In the genomic region with DNA sequence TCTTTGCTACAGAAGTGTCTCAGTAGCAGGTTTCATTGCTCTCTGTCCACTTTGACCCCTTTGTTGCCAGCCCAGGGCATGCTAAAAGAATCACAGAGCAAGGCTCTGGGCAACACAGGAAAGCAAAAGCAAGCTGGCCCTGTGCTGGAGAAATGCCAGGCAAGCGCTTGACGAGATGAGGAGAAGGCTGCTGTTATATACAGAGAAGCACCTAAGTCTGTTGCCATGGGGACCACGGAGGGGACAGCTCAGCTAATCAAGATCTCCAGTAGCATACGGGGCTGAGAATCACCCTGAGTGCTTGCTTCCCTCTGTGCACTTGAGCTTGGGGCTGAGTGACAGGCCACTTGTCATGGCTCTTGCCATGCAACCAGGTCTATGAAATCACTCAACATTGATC, we compare ENCODE assay signal across 19 mouse cellular contexts. TPM values are rescaled to one million over a fixed set of nuclear protein-coding genes. Genes with fewer than 3 reads are reported as not detected.
DNase-seq lines count a peak whose midpoint lies in the region; ATAC-seq and TF ChIP-seq lines count a peak whose summit lies in the region.
"Had no signal": no experiment of that assay in that cellular context is flagged by ENCODE, and none has a peak within 500 bp of the region (broad histone marks: within the 10 kb centered on the region; RNA-seq: fewer than 3 reads in every experiment).

No protein-coding gene starts in this region.

- 0 out of 2 replicates have a peak overlapping the region, but pooled peaks have one; percentile 12 for H3K27ac ChIP-seq in forebrain, embryonic 16.5 days (ENCODE audit: low read length)
- peak overlapping the region; percentile 19; the same call in 1 of the 2 replicates for H3K27ac ChIP-seq in midbrain, postnatal 0 days (ENCODE audit: low read depth, low read length)
- H3K27ac ChIP-seq: embryonic facial prominence, embryonic 13.5 days; heart, embryonic 15.5 days; kidney, embryonic 15.5 days; limb, embryonic 15.5 days; lung, embryonic 15.5 days; midbrain, embryonic 12.5 days had no signal

- TF ChIP-seq CTCF in midbrain, postnatal 0 days (IDR thresholded peaks at IDR 0.05), result no peak

- WGBS in forebrain, embryonic 16.5 days, result 25% methylated on average over 4 of the region's 4 CpGs
- WGBS in midbrain, postnatal 0 days, result 21% methylated on average over 4 of the region's 4 CpGs

- H3K9me3 ChIP-seq in forebrain, embryonic 16.5 days (ENCODE audit: control insufficient read depth, low read length), result no peaks in the 10 kb centered on the region
- H3K9me3 ChIP-seq in midbrain, postnatal 0 days (ENCODE audit: low read length), result no peaks in the 10 kb centered on the region
- H3K9me3 ChIP-seq: embryonic facial prominence, embryonic 13.5 days; heart, embryonic 15.5 days; kidney, embryonic 15.5 days; limb, embryonic 15.5 days; lung, embryonic 15.5 days; midbrain, embryonic 12.5 days had no signal

- H3K4me3 ChIP-seq in forebrain, embryonic 16.5 days (replicated peaks; ENCODE audit: low read length), result no peak overlapping the region
- no peak overlapping the region for H3K4me3 ChIP-seq in midbrain, postnatal 0 days (ENCODE audit: low read depth, low read length)
- H3K4me3 ChIP-seq: embryonic facial prominence, embryonic 13.5 days; heart, embryonic 15.5 days; kidney, embryonic 15.5 days; limb, embryonic 15.5 days; lung, embryonic 15.5 days; midbrain, embryonic 12.5 days had no signal

- H3K36me3 ChIP-seq in forebrain, embryonic 16.5 days (ENCODE audit: control insufficient read depth, insufficient read depth), result no peaks in the 10 kb centered on the region
- H3K36me3 ChIP-seq in midbrain, postnatal 0 days (ENCODE audit: insufficient read depth, low read length), result no peaks in the 10 kb centered on the region
- H3K36me3 ChIP-seq: embryonic facial prominence, embryonic 13.5 days; heart, embryonic 15.5 days; kidney, embryonic 15.5 days; limb, embryonic 15.5 days; lung, embryonic 15.5 days; midbrain, embryonic 12.5 days had no signal

- H3K4me1 ChIP-seq in forebrain, embryonic 16.5 days (replicated peaks; ENCODE audit: control insufficient read depth, insufficient read depth, low read length), result peaks cover 6% of the 10 kb centered on the region
- no peaks in the 10 kb centered on the region for H3K4me1 ChIP-seq in midbrain, postnatal 0 days (ENCODE audit: insufficient read depth, low read length)
- H3K4me1 ChIP-seq: embryonic facial prominence, embryonic 13.5 days; heart, embryonic 15.5 days; kidney, embryonic 15.5 days; limb, embryonic 15.5 days; lung, embryonic 15.5 days; midbrain, embryonic 12.5 days had no signal

- no peak overlapping the region for H3K9ac ChIP-seq in forebrain, embryonic 16.5 days (replicated peaks; ENCODE audit: low read depth, low read length)
- no peak overlapping the region for H3K9ac ChIP-seq in midbrain, postnatal 0 days (replicated peaks; ENCODE audit: low read length, poor library complexity, severe bottlenecking)
- H3K9ac ChIP-seq: embryonic facial prominence, embryonic 13.5 days; heart, embryonic 15.5 days; kidney, embryonic 15.5 days; limb, embryonic 15.5 days; lung, embryonic 15.5 days; midbrain, embryonic 12.5 days had no signal

- peak; percentile 38 to 47 for DNase-seq in left cerebral cortex, adult 18-20 months (ENCODE audit: low spot score in 2 of 2)
- DNase-seq in left cerebral cortex, adult 11 months (ENCODE audit: low spot score), result no peak
- DNase-seq in brain, adult 2 months (ENCODE audit: low read depth, low spot score), result peak; percentile 82
- DNase-seq in midbrain, postnatal 0 days (ENCODE audit: low spot score), result peak; percentile 82
- DNase-seq in liver, result no peak
- DNase-seq in urinary bladder, postnatal 36 days (ENCODE audit: low spot score in 2 of 2), result no peak
- DNase-seq: adrenal gland, postnatal 36 days; cerebellum, adult 11 months; thymus, postnatal 14 days had no signal

- no peaks in the 10 kb centered on the region for H3K27me3 ChIP-seq in forebrain, embryonic 16.5 days (replicated peaks; ENCODE audit: control insufficient read depth, insufficient read depth, low read length)
- no peaks in the 10 kb centered on the region for H3K27me3 ChIP-seq in midbrain, postnatal 0 days (ENCODE audit: insufficient read depth, low read length)
- H3K27me3 ChIP-seq: embryonic facial prominence, embryonic 13.5 days; heart, embryonic 15.5 days; limb, embryonic 15.5 days; lung, embryonic 15.5 days; midbrain, embryonic 12.5 days had no signal

- H3K4me2 ChIP-seq in forebrain, embryonic 16.5 days (ENCODE audit: low read length), result no peak overlapping the region
- H3K4me2 ChIP-seq in midbrain, postnatal 0 days (ENCODE audit: low read depth, low read length, poor library complexity, severe bottlenecking), result no peak overlapping the region
- H3K4me2 ChIP-seq: embryonic facial prominence, embryonic 13.5 days; heart, embryonic 15.5 days; kidney, embryonic 15.5 days; limb, embryonic 15.5 days; lung, embryonic 15.5 days; midbrain, embryonic 12.5 days had no signal

- peak; percentile 68 for ATAC-seq in forebrain, embryonic 16.5 days
- peak; percentile 70 for ATAC-seq in midbrain, postnatal 0 days (ENCODE audit: low FRiP score)
- no peak for ATAC-seq in frontal cortex, adult (ENCODE audit: low TSS enrichment)
- ATAC-seq: activated CD4-positive, CD25-positive, alpha-beta regulatory T cell, adult 4 months; inflammation-experienced regulatory T-cells, adult 6 months had no signal

RNA-seq across cellular contexts. Expression of a gene that starts 39.5 kb away (rescaled TPM):
- total RNA-seq in left cerebral cortex, adult 18-20 months (2021), result 1 to 10 TPM in 1 of 2 experiments, under 1 TPM in 1; 0.75 to 1.3 TPM
- 3.0 and 4.3 TPM in 2 replicates for polyA plus RNA-seq in forebrain, embryonic 16.5 days (2015; fragmentation: Nextera tagmentation; extraction: Ambion mirVana)
- total RNA-seq in midbrain, postnatal 0 days (2014; rRNA removed), result 7.3 and 10.1 TPM in 2 replicates
- polyA plus RNA-seq in midbrain, postnatal 0 days (2015; fragmentation: Nextera tagmentation; extraction: Ambion mirVana), result 7.1 and 10.6 TPM in 2 replicates
- total RNA-seq: adrenal gland, postnatal 36 days had no signal

RNA-seq across cellular contexts. Expression of a gene that starts 50.8 kb away (rescaled TPM):
- total RNA-seq in left cerebral cortex, adult 18-20 months (2021), result 1 to 10 TPM; 1.1 to 1.7 TPM
- polyA plus RNA-seq in forebrain, embryonic 16.5 days (2015; fragmentation: Nextera tagmentation; extraction: Ambion mirVana), result 1.5 and 1.8 TPM in 2 replicates
- 0.93 and 1.3 TPM in 2 replicates for total RNA-seq in midbrain, postnatal 0 days (2014; rRNA removed)
- polyA plus RNA-seq in midbrain, postnatal 0 days (2015; fragmentation: Nextera tagmentation; extraction: Ambion mirVana), result 1.6 and 2.0 TPM in 2 replicates

Comparison
In these comparisons a context has a peak if more than half of its experiments do, and no peak if none do; other contexts are left out.
1. DNase-seq: peak in left cerebral cortex, adult 18-20 months (2 of 2), brain, adult 2 months (single experiment) and midbrain, postnatal 0 days (single experiment); none in left cerebral cortex, adult 11 months (single experiment), liver (single experiment) and urinary bladder, postnatal 36 days (0 of 2).